Mouse (Mus musculus): Measurements from ENCODE around the gene Vwa3b. TPM values are rescaled to one million over a fixed set of nuclear protein-coding genes. Genes with fewer than 3 reads are reported as not detected.

Vwa3b gene
- polyA plus RNA-seq, 1 experiment from 2014 or later, result 1.1 TPM

DNA sequence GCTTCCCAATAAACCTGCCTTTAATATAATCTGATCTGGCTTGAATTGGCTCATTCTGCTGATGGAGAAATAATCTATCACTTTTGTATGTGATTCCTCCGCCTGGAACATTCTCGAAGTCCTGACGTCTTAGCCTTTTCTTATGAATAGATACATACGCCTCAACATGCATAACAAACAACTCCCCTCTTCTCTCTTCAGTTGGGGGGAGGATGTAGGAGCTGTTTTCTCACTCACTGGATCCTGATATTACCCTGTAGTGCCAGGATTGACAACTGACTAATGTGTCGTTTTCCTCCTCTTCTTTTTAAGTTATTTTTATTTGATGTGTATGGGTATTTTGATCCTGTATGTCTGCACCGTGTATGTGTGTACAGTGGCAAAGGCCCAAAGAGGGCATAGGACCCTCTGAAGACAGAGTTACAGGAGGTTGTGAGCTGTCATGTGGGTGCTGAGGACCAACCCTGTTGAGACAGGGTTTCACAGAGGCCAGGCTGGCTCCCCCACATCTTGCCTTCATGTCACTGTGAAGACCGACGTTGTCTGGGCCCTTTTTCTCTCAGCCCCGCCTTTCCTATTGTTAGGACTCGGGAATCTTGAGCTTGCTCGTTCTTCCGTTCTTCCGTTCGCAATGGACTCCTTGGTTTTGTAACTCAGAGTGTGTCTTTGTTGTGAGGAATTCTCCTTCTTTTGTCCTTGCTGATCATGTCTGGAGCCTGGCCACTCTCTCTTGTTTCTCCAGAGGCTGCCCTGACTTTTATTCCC lies 39.8 kb upstream of the Vwa3b start:
- no peak for TF ChIP-seq CTCF (IDR thresholded peaks at IDR 0.05; ENCODE audit: low read depth)
- no peak for TF ChIP-seq EP300 (optimal IDR thresholded peaks at IDR 0.05)
- Histone ChIP-seq H3K4me3 (ENCODE audit: low read depth, low read length) (no peak overlapping the region), H3K36me3 (ENCODE audit: control insufficient read depth, insufficient read depth, low read length) (no peaks in the 10 kb centered on the region), H3K9ac (ENCODE audit: low read length) (no peak overlapping the region), H3K9me3 (ENCODE audit: control insufficient read depth, low read length) (no peaks in the 10 kb centered on the region), H3K4me2 (replicated peaks; ENCODE audit: low read depth) (no peak overlapping the region), H3K27ac (replicated peaks) (no peak overlapping the region), H3K4me1 (replicated peaks; ENCODE audit: control insufficient read depth, insufficient read depth) (no peaks in the 10 kb centered on the region), H3K27me3 (ENCODE audit: control insufficient read depth, insufficient read depth, low read length) (no peaks in the 10 kb centered on the region)
- ATAC-seq (ENCODE audit: low FRiP score, low TSS enrichment) (no peak), DNase-seq (ENCODE audit: low spot score) (no peak)
- 57% methylated on average over 14 of the region's 14 CpGs for WGBS

DNA sequence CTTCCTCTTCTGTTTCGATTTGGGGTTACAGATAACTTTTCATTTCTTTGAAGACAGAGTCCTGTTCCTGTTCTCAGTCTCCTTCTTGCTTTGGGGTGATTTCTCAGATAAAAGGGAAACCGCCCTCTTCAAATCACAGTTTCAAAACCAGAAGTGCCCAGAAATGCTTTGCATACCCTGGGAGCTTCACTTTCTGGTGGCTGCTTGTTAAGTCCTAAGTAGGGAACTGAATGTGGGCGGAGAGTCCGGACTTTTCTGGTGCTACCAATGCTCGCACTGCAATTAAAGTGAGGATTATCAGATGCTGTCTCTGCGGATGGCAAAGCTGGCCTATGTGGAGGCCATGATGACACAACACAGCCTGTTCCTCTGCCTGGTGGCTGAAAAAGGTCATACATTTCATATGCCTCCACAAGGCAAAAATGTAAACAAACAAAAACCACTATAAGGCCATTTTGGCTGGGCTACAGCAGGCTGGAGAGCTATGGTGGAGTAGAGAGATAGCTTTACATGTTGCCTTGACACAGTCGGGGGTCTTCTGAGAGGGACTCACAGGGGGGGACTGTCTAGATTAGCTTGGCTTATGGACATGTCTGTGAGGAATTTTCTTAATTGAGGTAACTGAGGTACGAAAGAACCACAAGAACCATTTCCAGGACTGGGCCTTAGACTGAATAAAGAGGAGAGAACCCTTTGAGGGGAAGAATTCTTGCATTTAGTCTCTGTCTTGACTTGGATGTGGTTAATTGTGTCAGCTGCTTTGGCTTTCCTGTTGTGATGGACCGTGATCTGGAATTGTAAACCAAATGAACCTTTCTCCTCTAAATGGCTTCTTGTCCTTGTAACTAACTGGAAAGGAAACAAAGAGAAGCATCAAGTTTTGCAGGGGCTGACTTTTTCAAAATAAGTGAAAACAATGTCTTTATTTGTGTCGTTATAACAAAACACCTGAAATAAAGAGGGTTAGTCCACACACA lies 38.9 kb upstream of the Vwa3b start:
- WGBS, result 68% methylated on average over 10 of the region's 10 CpGs
- Histone ChIP-seq H3K9me3 (ENCODE audit: control insufficient read depth, low read length) (no peaks in the 10 kb centered on the region), H3K4me3 (ENCODE audit: low read depth, low read length) (no peak overlapping the region), H3K9ac (ENCODE audit: low read length) (no peak overlapping the region), H3K4me1 (replicated peaks; ENCODE audit: control insufficient read depth, insufficient read depth) (no peaks in the 10 kb centered on the region), H3K36me3 (ENCODE audit: control insufficient read depth, insufficient read depth, low read length) (no peaks in the 10 kb centered on the region), H3K27ac (replicated peaks) (no peak overlapping the region), H3K4me2 (replicated peaks; ENCODE audit: low read depth) (no peak overlapping the region), H3K27me3 (ENCODE audit: control insufficient read depth, insufficient read depth, low read length) (no peaks in the 10 kb centered on the region)
- no peak for DNase-seq (ENCODE audit: low spot score)
- TF ChIP-seq EP300 (optimal IDR thresholded peaks at IDR 0.05) (no peak), CTCF (IDR thresholded peaks at IDR 0.05; ENCODE audit: low read depth) (no peak)
- no peak for ATAC-seq (ENCODE audit: low FRiP score, low TSS enrichment)

GRCm38 (mm10) chr1:36988161-36988560 lies 38.2 kb upstream of the Vwa3b start:
- TF ChIP-seq CTCF (IDR thresholded peaks at IDR 0.05; ENCODE audit: low read depth) (no peak), EP300 (optimal IDR thresholded peaks at IDR 0.05) (no peak)
- no peak for ATAC-seq (ENCODE audit: low FRiP score, low TSS enrichment)
- no peak overlapping the region for H3K9ac ChIP-seq (ENCODE audit: low read length)
- no peaks in the 10 kb centered on the region for H3K9me3 ChIP-seq (ENCODE audit: control insufficient read depth, low read length)
- WGBS, result 81% methylated on average over 6 of the region's 6 CpGs
- DNase-seq (ENCODE audit: low spot score), result no peak
- H3K36me3 ChIP-seq (ENCODE audit: control insufficient read depth, insufficient read depth, low read length), result no peaks in the 10 kb centered on the region
- no peaks in the 10 kb centered on the region for H3K27me3 ChIP-seq (ENCODE audit: control insufficient read depth, insufficient read depth, low read length)
- no peak overlapping the region for H3K4me3 ChIP-seq (ENCODE audit: low read depth, low read length)
- no peak overlapping the region for H3K4me2 ChIP-seq (replicated peaks; ENCODE audit: low read depth)
- no peaks in the 10 kb centered on the region for H3K4me1 ChIP-seq (replicated peaks; ENCODE audit: control insufficient read depth, insufficient read depth)
- H3K27ac ChIP-seq (replicated peaks), result no peak overlapping the region

DNA sequence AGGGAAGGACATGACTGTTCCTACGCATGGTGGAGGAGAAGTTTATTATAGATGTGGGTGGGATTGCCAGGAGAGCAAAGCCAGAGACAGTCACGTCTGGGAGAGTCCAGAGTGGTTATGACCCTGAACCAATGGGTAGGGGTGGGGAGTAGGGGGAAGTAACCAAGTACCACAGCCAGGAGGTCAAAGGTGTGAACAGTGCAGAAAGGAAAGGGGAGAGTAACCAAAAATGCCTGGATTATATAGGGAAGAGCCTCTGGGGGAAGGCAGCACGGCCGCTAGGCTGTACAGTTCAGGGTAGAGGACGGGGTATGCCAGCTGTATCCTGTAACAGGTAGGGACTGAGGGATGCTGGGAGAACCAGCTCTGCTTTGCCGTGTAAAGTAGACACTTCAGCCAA lies 37.8 kb upstream of the Vwa3b start:
- no peak overlapping the region for H3K9ac ChIP-seq (ENCODE audit: low read length)
- H3K27me3 ChIP-seq (ENCODE audit: control insufficient read depth, insufficient read depth, low read length), result no peaks in the 10 kb centered on the region
- no peaks in the 10 kb centered on the region for H3K4me1 ChIP-seq (replicated peaks; ENCODE audit: control insufficient read depth, insufficient read depth)
- no peak for ATAC-seq (ENCODE audit: low FRiP score, low TSS enrichment)
- H3K36me3 ChIP-seq (ENCODE audit: control insufficient read depth, insufficient read depth, low read length), result no peaks in the 10 kb centered on the region
- no peak for TF ChIP-seq CTCF (IDR thresholded peaks at IDR 0.05; ENCODE audit: low read depth)
- TF ChIP-seq EP300 (optimal IDR thresholded peaks at IDR 0.05), result no peak
- H3K27ac ChIP-seq (replicated peaks), result no peak overlapping the region
- whole genome bisulfite sequencing, result 49% methylated on average over 6 of the region's 6 CpGs
- no peak overlapping the region for H3K4me2 ChIP-seq (replicated peaks; ENCODE audit: low read depth)
- no peak for DNase-seq (ENCODE audit: low spot score)
- no peaks in the 10 kb centered on the region for H3K9me3 ChIP-seq (ENCODE audit: control insufficient read depth, low read length)
- no peak overlapping the region for H3K4me3 ChIP-seq (ENCODE audit: low read depth, low read length)

DNA sequence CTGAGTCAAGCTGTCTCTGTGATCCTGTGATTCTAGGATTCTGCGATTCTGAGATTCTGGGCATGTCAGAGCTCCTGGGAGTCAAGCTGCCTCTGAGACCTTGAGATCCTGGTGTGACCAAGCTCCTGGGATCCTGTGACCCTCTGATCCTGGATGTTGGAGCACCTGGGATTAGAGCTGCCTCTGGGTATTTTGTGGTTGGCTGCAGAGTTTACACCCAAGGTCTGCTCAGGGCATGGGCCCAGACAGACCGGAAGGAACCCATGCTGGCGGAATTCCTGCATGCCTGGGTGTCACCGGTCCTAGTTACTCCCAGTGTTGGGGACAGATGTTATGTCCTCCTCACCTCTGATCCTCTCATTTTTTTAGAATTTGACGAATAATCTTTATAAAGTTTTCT lies 32.1 kb upstream of the Vwa3b start:
- no peak overlapping the region for H3K4me3 ChIP-seq (ENCODE audit: low read depth, low read length)
- no peak overlapping the region for H3K4me2 ChIP-seq (replicated peaks; ENCODE audit: low read depth)
- no peaks in the 10 kb centered on the region for H3K27me3 ChIP-seq (ENCODE audit: control insufficient read depth, insufficient read depth, low read length)
- ATAC-seq (ENCODE audit: low FRiP score, low TSS enrichment), result no peak
- DNase-seq (ENCODE audit: low spot score), result no peak
- H3K27ac ChIP-seq (replicated peaks), result no peak overlapping the region
- no peak overlapping the region for H3K9ac ChIP-seq (ENCODE audit: low read length)
- H3K36me3 ChIP-seq (ENCODE audit: control insufficient read depth, insufficient read depth, low read length), result no peaks in the 10 kb centered on the region
- H3K4me1 ChIP-seq (replicated peaks; ENCODE audit: control insufficient read depth, insufficient read depth), result 0 out of 2 replicates have a peak, but pooled peaks cover 3% of the 10 kb centered on the region
- 90% methylated on average over 5 of the region's 5 CpGs for WGBS
- TF ChIP-seq CTCF (IDR thresholded peaks at IDR 0.05; ENCODE audit: low read depth), result no peak
- no peak for TF ChIP-seq EP300 (optimal IDR thresholded peaks at IDR 0.05)
- H3K9me3 ChIP-seq (ENCODE audit: control insufficient read depth, low read length), result no peaks in the 10 kb centered on the region
